Mouse (Mus musculus) bone marrow macrophage, adult 2 months (primary cell): ENCODE measurements at regions not wholly inside any gene's neighbourhood (a gene's known extent, or its start where the extent isn't known, plus 50 kb on each side); places are given as distances from the start of the nearest gene placed in this dataset.

ENCODE experiments used
- H3K27ac ChIP-seq: 2 replicates; pipeline ENCODE4 v1.5.1; 2012; ENCODE audit warnings: low read depth, low read length; ENCODE audit not compliant: insufficient read depth
- H3K4me1 ChIP-seq: 2 replicates; pipeline ENCODE4 v1.6.1; 2012; ENCODE audit warnings: low read length; ENCODE audit not compliant: control insufficient read depth, insufficient read depth
- H3K4me3 ChIP-seq: 2 replicates; pipeline ENCODE4 v1.5.1; 2012; ENCODE audit warnings: mild to moderate bottlenecking, low read length, moderate library complexity; ENCODE audit not compliant: insufficient read depth
- CTCF ChIP-seq: IDR thresholded peaks from 2 replicates; pipeline ENCODE4 v1.5.1; 2012; ENCODE audit warnings: low read depth, mild to moderate bottlenecking, low read length, moderate library complexity
- POLR2A ChIP-seq: IDR thresholded peaks from 2 replicates; pipeline ENCODE4 v1.6.1; 2012; ENCODE audit warnings: mild to moderate bottlenecking, low read depth, low read length, borderline replicate concordance

DNA sequence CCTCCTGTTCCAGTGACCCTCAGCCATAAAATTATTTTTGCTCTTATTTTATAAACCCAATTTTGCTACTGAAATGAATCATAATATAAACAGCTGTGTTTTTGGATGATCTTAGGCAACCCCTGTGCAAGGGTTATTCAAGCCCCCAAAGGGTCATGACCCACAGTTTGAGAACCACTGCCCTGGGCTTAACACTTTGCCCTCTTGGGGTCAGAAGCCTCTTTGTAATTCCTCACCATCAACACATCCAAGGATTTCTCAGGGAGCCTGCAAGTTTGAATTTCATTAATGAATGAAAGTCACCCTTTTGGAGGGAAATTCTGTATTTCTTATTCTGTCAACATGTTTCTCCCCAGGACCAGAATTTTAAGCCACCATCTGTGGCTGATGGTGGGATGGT, 123.1 kb downstream of the Cmpk2 start:
- H3K27ac ChIP-seq, result no peak overlapping the region
- TF ChIP-seq CTCF (no peak), POLR2A (no peak)
- no peak overlapping the region for H3K4me3 ChIP-seq
- H3K4me1 ChIP-seq, result no peaks in the 10 kb centered on the region

GRCm38 (mm10) chr12:26589091-26589490, 120.1 kb downstream of the Cmpk2 start:
- TF ChIP-seq POLR2A (no peak), CTCF (no peak)
- Histone ChIP-seq H3K4me3 (no peak overlapping the region), H3K27ac (no peak overlapping the region), H3K4me1 (no peaks in the 10 kb centered on the region)

DNA sequence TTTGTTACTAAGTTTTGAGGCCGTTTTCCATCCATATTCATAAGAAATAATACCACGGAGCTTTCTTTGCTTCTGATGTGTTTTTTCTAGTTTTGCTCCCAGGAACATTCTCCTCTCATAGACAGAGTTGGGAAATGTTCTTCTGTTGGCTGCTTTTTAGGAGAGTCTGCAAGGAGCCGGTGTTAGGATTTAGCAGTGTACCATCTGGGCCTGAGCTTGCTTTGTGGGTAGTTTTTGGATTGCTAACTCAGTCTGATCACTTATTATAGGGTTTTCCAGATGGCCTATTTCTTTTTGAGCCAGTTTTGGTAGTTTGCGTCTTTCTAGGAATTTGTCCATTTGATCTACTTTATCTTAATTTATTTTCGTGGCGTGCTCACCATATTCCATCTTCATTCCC, 108.4 kb downstream of the Cmpk2 start:
- Histone ChIP-seq H3K27ac (no peak overlapping the region), H3K4me3 (no peak overlapping the region), H3K4me1 (no peaks in the 10 kb centered on the region)
- TF ChIP-seq POLR2A (no peak), CTCF (no peak)

GRCm38 (mm10) chr12:26571602-26572001, 102.6 kb downstream of the Cmpk2 start:
- H3K27ac ChIP-seq, result no peak overlapping the region
- no peaks in the 10 kb centered on the region for H3K4me1 ChIP-seq
- no peak for TF ChIP-seq CTCF
- H3K4me3 ChIP-seq, result no peak overlapping the region

DNA sequence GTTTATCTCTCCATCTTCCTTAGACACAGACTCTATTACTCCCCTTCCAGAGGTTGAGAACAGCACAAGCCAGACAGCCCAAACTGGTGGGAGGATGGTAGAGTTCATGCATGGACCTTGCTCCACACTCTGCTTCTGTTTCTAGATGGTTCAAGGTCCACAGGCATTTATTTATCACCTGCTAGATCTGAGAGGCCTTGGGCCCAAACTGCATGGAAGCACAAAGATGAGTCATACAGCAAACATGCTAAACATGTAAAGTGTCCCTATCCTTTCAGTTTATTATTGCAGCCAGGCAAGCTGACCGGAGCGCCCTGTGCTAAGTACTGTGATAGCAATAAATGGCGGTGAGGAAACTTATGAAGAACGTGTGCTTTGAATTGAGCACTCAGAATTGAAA, 98.4 kb downstream of the Cmpk2 start:
- TF ChIP-seq POLR2A, result no peak
- no peak for TF ChIP-seq CTCF
- no peak overlapping the region for H3K4me3 ChIP-seq
- no peaks in the 10 kb centered on the region for H3K4me1 ChIP-seq
- no peak overlapping the region for H3K27ac ChIP-seq

- Histone ChIP-seq H3K4me1 (no peaks in the 10 kb centered on the region), H3K27ac (no peak overlapping the region), H3K4me3 (no peak overlapping the region)
- TF ChIP-seq POLR2A (no peak), CTCF (no peak)
Observed at GRCm38 (mm10) chr12:26562858-26563257, 93.9 kb downstream of the Cmpk2 start.

DNA sequence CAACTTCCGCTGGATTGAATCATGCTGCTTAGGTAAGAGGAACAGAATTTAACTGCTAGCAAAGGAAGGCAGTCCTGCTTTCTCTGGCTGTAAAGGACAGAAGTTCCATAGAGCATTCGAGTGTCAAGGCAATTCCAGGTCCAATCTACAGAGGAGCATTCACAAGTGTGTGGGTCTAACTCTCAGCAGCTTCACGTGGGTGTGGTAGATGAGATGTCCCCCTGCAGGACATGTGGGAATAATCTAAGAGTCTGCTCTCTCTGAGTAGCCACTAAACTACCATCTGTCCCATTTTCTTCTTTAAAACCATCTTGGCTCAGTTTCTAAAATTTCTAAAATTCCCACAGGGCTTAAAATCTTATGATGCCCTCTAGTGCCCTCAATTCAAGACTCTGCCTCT, 90.6 kb downstream of the Cmpk2 start:
- Histone ChIP-seq H3K4me1 (no peaks in the 10 kb centered on the region), H3K27ac (no peak overlapping the region), H3K4me3 (no peak overlapping the region)
- TF ChIP-seq POLR2A (no peak), CTCF (no peak)

DNA sequence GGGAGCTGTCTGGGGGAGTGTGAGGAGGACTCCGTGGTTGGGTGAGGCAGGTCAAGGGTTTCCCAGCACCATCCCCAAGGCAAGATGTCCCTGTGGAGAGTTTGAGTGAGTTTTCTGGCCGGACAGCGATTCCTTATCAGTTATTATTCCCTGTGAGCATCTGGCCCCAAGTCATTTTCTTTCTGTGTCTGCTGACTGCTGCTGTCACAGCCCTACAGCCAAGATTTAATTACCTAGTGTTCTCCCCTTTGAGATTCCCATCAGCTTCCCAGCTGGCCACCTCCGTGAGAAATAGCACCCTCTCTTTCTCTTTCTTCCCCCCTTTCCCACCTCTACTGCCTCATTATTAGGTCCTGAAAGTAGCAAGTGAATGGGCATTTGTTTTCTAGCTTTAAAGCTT, 88.4 kb downstream of the Cmpk2 start:
- no peak overlapping the region for H3K4me3 ChIP-seq
- no peak for TF ChIP-seq CTCF
- no peak for TF ChIP-seq POLR2A
- H3K4me1 ChIP-seq, result no peaks in the 10 kb centered on the region
- no peak overlapping the region for H3K27ac ChIP-seq

DNA sequence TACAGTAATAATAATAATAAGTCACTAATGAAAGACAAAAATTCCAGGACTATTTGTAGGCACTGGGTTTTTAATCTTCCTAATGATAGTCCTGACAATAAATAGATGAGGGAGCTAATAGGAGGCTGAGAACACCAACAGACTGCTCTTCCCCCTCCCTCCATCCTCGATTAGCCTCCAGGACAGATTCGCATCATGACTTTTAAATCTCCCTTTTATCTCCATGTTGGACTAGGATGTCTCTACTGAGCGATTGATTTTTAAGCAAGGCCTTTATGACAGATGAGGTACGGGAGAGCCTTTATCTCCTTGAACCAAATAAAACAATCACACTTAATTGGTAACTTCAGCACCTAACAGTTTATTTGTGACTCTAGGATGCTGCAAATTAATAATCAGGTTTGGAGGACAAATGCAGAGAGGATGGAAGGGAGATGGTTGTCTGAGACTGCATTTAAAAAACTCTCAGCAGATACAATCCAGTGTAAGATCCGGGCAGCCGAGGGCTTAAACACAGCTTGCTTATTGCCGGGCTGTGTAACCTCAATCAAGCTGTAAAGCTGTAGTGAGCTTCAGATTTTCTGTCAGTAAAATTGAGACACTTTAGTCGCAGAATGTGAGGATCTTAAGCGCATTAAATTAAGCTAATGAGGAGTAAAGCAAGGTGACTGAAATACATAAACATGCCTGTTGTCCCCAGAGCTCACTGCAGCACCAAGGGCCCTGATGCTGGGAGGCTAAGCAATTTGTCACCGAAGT, 82.3 kb downstream of the Cmpk2 start:
- no peak overlapping the region for H3K4me3 ChIP-seq
- TF ChIP-seq CTCF, result no peak
- TF ChIP-seq POLR2A, result no peak
- H3K27ac ChIP-seq, result no peak overlapping the region
- no peaks in the 10 kb centered on the region for H3K4me1 ChIP-seq

- Histone ChIP-seq H3K27ac (no peak overlapping the region), H3K4me1 (no peaks in the 10 kb centered on the region), H3K4me3 (no peak overlapping the region)
- no peak for TF ChIP-seq POLR2A
- no peak for TF ChIP-seq CTCF
Observed at GRCm38 (mm10) chr12:26547466-26547865, 78.5 kb downstream of the Cmpk2 start.

GRCm38 (mm10) chr12:26546361-26546760, 77.4 kb downstream of the Cmpk2 start:
- TF ChIP-seq CTCF, result no peak
- no peak for TF ChIP-seq POLR2A
- no peak overlapping the region for H3K27ac ChIP-seq
- no peaks in the 10 kb centered on the region for H3K4me1 ChIP-seq
- no peak overlapping the region for H3K4me3 ChIP-seq
